Mouse (Mus musculus): ENCODE results near the gene Myo15.
"Not testable (repeated sequence)": the region's sequence is repeated elsewhere in the genome, so short reads cannot be mapped to it uniquely, and the experiment has no call there.

The Myo15 gene

DNA sequence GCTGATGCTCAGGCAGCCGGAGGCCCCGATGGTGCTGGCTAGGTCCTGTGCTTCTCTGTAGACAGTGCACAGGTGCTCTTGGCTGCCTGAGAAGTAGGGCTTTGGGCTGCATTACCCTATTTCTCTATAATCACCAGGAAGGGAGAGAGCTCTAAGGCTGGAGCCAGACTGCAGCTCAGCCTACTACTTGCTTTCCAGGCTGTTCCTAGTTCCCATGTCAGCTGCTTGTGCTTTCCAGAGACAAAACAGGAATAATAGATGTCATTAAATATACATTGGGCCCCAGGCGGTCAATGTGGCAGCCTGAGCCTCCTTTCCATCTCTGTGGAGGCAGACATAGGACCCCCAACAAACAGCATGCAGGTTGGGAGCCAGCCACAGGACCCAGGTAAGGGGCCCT lies at the start of gene Myo15:
Gene Myo15 (plus strand): TSS at position 301 of the 400 bp plus-strand sequence.
- DNase-seq, result no peak

DNA sequence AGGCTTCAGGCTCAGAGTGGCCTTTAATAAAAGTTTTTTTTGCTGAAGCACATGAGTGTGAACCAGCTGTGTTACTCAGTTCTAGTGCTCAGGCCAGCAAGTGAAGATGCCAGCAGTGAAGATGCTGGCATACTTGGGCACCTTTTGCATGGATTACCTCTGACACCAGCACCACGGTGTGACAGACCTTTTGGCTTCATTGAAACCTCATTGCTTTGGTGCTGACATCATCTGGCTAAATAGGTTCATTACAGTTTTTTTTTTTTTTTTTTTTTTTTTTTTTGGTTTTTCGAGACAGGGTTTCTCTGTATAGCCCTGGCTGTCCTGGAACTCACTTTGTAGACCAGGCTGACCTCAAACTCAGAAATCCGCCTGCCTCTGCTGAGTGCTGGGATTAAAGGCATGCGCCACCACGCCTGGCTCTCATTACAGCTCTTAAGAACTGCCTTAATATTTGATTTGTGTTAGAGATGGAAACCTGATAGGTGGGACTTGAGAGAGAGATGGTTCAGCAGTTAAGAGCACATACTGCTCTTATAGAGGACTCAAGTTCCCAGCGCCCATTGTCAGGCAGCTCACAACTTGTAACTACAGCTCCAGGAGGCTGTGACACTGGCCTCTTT lies 47.0 kb upstream of the Myo15 start:
- no peak for DNase-seq

DNA sequence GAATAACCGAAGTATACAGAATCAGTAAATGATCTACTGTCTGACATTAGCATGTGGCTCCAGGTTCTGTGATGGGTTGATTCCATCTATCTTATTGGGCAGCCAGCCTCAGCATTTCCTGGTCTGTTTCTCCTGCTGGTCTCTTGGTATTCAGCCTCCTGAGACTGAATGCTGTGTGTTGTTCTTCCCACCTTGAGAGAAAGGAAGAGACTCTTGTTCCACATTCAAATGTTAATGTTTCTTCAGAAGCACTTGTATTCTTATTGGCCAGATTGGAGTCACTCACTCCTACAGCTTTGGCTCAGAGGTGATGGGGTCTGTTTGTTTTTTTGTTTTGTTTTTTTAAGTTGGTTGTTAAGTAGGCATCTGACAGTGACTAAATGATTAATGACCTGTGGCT lies 46.1 kb upstream of the Myo15 start:
- DNase-seq, result no peak

DNA sequence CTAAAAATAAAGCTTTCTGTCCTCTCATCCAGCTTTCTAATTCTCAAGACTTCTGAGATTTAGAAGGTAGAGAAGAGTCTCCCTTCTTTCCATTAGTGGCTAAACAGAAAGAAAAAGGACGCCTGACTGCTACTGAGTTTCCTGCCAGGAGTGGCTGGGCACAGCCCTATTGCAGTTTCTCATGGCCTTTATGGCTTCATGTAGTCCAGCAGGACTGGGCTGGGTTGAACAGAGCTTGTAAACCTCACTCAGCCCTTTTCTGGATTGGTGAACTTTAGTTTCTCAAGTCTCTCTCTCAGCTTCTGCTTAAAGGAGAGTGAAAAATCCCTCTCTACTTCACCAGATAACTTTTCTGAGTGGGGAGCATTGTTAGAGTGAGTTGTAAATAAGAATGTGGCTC lies 42.7 kb upstream of the Myo15 start:
- DNase-seq, result no peak

DNA sequence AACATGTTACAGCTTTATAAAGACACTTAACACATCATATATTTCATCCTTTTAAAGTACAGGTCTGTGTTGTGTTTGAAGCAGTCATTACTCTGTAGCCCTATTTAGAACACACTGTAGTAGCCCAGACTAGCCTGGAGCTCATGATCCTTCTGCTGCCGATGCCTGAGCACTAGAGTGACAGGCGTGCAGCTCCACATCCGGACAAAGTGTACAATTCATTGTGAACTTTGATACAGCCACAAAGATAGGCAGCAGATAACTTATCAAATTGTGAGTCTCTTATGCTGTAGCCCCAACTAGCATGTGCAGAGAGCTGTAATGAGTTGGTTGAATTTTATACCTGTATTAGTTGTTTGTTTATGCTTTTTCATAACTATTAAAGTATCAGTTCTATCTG lies 41.5 kb upstream of the Myo15 start:
- no peak for DNase-seq

DNA sequence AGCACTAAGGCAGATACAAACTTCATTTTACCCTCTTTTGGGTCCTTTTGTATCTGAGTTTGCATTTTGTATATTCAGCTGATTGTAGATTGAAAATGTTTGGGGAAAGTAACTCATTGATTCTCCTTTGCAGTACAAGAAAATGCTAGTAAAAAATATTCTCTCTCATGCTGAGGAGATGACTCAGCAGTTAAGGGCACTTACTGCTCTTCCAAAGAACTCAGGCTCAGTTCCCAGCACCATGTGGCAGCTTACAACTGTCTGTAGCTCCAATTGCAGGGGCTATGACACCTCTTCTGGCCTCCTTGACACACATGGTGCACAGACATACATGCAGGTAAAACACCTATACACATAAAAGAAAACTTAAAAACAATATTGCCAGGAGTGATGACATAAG lies 35.6 kb upstream of the Myo15 start:
- no peak for DNase-seq

DNA sequence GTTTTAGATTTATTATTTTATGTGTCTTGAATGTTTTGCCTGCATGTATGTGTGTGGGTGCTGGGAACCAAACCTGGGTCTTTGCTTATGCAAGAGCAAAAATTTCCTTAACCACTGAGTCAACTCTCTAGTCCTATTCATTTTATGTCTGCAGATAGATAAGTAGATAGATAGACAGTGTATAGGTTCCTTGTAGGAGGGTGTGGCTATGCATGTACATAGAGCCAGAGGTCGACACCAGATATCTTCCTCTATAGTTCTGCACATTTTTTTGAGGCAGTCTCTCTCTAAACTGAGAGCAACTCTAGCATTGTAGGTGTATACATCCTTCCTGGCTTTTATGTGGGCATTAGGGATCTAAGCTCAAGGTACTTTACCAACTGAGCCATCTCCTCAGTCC lies 34.0 kb upstream of the Myo15 start:
- no peak for DNase-seq

DNA sequence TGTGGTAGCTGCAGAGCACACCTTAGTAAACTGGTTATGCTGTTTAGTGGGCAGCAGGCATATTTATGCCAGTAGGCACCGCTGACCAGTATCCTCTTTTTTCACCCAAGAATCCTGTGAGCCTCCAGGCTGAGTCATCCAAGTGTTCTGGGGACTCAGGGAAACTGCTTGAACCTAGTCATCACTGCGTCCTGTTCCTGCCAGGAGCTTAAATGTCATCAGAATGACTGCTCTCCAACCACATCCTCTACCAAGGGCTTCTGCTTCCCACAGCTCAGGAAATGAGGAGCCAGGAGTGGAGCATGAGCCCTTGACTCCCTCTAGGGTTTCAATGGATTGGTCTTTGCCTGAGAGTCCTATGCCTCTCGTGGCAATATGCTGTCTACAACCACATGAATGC lies 32.5 kb upstream of the Myo15 start:
- no peak for DNase-seq

DNA sequence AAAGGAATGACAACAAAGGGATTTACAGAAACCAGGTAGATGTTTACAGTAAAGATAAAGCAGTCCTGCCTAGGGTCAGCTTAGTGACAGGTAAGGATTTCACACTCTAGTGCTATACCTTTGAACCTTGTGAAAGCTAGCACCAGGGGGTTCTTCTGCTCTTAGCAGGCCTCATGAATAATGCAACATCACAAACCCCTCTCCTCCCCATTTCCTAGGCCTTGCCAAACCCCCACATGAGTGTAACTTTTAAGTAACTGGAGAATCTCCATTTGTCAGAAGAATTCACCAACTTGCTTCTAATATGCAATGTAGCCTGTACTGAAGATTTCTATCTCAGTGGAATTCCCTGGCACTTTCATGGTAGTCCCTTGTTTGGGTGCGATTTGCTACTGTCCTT lies 29.5 kb upstream of the Myo15 start:
- not testable (repeated sequence) for DNase-seq

DNA sequence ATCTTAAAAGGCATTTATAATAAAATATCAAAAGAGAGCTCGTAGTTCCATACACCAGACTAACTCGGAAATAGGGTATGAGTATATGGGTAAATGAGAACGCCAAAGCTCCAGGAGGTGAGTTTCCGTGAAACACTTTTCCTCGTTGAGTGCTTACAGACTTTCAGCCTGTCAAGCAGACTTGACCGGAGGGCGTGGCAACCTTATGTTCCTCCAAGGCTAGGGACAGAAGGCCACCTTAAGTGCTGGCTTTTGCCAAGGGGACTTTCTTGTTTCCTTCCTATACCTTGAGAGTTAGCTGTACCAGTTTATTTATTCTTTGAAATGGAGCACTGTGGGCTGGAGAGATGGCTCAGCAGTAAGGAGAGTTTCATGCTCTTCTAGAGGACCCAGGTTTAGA lies 29.0 kb upstream of the Myo15 start:
- no peak for DNase-seq

DNA sequence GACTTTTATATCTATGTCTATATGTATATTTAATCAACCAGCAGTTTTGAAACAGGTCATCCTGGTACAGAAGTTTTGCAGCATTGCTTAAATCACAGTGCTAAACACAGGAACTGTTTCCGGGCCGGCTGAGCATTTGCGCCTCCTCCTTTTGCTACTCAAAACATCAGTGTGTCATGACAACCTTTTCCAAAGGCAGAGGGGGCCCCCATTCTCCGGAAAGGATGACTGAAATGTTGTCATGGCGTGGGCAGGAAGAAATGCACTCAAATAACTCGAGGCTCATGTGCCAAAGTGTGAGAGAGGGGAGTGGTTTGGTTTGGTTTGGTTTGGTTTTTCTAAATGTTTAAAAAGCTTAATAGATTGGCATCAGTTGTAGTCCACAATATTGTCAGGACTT lies 26.2 kb upstream of the Myo15 start:
- no peak for DNase-seq

DNA sequence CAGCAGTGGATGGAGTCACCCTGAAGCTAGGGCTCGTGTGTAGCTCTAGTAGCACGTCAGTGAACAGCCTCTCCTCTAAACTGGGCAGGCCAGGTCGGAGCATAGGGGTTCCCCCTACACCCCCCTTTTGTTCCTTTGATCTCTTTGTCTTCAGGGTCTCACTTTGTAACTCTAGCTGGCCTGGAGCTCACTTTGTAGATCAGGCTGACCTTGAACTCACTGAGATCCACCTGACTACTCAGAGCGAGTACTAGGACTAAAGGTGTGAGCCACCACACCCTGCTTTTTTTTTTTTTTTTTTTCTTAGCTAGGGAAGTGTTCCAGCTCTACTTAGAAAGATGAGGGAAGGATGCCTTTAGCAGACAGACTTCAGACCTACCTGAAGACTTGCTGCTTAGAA lies 25.1 kb upstream of the Myo15 start:
- no peak for DNase-seq

DNA sequence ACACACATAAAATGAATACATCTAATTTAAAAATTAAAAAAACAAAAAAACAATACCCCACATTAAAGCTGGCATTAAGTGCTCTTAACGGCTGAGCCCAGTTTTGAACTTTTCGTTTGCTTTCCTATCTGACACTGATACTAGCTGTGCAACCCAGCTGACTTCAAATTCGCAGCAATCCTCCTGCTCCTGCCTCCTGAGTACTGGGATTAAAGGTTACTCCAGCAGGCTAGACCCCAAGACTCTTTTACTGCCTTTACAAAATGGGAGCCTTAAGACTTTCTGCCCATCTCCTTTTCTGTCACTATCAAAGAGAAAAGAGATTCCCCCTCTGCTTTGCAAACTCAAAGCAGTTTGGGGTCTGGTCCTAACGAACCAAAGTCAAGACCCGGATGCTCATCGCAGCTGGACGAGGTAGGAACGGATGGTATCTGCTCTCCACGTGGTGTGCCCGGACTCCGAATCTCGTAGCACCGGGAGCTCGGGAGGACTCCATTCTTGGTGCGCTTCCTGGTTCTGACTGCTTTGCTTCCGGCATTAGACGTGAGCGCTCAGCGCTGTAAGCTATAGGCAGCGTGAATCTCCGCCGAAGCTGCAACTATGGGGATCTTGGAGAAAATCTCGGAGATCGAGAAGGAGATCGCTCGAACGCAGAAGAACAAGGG lies 14.9 kb upstream of the Myo15 start, which contains the start of gene Drg2:
Gene Drg2 (plus strand): TSS at position 512 of the 665 bp plus-strand sequence.
- peak; percentile 89 for DNase-seq

DNA sequence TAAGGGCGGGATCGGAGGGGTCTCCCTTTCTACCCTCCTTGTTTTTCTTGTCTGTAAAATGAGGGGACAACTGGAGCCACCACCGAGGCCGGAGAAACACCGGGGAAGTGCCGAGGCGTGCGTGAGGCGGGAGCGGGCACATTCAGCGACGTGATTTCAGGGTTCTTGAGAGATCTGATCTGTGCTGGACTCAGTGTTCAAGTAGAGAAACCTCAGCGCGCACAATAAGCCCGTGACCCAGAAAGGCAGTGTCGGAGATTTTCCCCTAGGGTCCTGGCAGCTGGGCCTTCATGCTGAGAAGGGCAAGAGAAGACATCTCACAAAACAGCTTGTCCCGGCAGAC lies 14.4 kb upstream of the Myo15 start:
- no peak for DNase-seq

DNA sequence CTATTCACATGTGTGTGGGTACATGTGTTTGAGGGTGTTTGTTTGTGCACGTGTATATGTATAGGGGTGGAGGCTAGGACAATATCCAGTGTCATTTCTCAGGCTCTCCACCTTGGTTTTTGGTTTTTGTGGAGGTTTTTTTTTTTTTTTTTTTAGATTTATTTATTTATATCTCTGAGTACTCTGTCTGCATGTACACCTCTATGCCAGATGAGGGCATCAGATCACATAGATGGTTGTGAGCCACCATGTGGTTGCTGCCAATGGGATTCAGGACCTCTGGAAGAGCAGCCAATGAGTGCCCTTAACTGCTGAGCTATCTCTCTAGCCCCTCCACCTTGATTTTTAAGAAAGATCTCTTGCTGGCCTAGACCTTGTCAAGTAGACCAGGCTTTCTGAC lies 11.2 kb upstream of the Myo15 start:
- no peak for DNase-seq

DNA sequence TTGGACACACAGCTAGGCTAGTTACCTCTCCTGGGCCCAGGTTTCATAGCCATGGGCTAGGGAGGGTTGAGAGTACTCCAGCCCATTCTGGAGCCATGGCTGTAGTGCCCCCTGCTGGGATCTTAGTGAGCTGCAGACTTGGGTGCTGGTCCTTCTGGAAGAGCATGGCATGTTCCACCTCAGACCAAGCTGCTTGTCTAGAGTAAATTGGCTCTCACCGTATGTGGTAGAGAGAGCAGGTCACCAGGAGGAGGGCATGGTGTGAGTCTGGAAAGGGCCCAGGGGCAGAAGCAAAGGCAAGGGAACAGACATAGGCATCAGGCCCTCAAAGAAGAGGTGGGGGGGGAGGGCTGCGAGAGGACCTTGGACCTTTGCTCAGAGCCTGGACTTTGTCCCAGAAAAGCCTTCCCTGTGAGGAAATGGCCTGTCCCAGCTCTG lies 3.2 kb upstream of the Myo15 start:
- peak; percentile 56 for DNase-seq

DNA sequence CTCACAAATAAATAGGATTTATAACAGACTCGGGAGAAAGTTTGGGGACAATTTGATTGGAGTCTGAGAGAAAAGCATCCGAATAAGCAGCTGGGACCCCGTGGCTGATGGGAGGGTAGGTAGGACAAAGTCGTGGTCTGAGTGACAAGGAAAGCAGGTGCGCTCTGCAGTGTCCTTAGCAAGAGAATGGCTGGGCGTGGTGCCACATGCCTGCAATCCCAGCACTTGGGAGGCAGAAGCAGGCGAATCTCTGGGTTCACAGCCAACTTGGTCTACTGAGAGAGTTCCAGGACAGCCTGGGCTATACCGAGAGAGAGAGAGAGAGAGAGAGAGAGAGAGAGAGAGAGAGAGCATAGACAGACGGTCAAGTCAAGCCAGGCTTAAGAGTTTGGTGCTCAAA lies 1.6 kb downstream of the Myo15 start:
- DNase-seq, result no peak

DNA sequence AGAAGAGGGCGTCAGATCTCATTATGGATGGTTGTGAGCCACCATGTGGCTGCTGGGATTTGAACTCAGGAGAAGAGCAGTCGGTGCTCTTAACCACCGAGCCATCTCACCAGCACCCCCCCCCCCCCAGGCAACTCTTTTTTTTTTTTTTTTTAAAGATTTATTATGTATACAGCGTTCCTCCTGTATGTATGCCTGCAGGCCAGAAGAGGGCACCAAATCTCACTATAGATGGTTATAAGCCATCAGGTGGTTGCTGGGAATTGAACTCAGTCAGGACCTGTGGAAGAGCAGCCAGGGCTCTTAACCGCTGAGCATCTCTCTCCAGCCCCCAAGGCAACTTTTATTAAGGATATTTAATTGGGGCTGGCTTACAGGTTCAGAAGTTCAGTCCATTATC lies 5.4 kb downstream of the Myo15 start:
- no peak for DNase-seq

DNA sequence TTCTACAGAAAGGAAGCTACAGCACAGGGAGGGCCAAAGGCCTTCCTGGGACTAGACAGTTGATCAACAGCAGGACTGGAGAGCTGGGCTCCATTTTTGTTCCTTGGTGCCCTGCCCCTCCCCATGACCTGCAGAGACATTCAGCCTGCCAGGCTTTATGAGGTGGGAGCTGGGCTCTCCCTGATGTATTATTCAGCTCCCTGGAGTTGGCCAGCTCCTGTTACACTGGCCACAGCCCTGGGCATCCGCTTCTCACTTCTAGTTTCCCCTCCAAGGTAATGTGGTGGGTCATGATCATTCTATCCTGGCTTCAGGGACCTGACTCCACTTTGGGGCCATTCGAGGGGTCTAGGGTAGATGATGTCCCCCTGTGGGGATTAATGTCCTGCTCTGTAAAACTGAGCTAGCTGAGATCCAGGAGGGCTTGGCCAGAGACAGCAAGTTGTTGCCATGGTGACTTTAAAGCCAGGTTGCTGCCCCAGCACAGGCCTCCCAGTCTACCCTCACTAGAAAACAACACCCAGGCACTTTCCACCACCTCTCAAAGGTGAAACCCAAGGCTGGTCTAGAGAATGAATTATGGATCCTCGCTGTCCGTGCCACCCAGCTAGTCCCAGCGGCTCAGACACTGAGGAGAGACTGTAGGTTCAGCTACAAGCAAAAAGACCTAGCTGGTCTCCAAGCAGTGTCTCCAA lies 6.7 kb downstream of the Myo15 start:
- DNase-seq, result no peak

DNA sequence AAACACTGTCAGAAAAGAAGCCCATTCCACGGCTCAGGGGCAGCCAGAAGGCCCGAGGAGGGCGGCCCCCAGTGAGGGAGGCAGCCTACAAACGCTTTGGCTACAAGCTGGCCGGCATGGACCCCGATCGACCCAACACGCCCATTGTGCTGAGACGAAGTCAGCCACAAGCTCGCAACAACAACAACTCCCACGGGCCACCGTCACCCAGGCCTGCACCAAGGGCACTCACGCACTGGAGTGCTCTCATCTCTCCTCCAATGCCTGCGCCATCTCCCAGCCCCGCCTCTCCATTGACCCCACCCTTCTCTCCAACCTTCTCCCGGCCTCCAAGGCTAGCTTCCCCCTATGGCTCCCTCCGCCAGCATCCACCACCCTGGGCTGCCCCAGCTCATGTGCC lies 9.0 kb downstream of the Myo15 start:
- DNase-seq, result no peak

DNA sequence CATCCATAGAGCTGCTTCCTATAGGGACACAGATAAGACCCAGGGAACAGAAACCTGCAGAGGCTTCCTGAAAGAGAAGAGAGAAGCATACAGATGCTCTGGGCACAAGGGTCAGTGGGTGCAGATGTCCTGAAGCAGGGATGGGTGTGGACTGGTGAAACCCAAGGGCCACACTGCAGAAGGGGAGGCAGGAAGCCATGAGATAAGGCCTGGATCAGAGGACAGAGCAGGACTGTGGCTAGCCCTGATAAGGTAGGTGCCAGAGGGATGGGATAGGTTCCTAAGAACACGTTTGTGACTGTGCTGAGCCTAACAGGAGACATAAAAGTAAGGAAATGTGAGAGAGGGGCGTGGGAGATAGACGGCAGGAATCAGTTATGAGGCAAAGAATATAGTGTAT lies 17.1 kb downstream of the Myo15 start:
- no peak for DNase-seq

DNA sequence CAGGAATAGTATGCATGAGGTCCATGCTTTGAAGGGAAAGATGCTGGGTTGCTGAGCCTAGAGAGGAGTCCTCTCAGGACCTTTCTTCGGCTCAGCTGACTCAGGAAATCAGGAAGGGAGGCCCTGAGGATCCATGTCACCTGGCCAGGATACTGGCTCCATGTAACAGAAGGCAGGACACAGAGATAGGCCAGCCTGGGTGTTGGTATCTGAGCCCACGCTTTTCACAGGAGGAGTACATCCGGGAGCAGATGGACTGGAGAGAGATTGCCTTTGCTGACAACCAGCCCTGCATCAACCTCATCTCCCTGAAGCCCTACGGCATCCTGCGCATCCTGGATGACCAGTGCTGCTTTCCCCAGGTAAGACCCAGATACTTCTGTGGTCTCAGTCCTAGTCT lies 23.6 kb downstream of the Myo15 start:
- DNase-seq, result no peak

DNA sequence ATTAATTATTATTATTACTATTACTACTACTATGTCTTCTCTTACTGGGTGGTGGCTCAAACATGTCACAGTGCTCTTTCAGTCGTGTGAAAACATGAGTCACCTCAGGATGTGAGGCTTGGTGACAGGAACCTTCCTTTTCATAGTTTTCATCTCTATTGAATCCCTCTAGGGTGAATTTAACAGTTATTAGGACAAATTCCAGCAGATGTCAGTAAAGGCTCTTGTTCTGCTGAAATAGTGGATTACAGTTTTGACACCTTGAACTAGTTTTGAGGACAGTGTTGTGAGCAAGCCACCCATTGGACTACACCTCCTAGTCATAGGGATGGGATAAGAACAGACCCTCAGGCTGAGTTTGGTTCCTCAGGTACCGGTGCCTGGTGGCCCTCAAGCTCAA lies 26.6 kb downstream of the Myo15 start:
- DNase-seq, result no peak

DNA sequence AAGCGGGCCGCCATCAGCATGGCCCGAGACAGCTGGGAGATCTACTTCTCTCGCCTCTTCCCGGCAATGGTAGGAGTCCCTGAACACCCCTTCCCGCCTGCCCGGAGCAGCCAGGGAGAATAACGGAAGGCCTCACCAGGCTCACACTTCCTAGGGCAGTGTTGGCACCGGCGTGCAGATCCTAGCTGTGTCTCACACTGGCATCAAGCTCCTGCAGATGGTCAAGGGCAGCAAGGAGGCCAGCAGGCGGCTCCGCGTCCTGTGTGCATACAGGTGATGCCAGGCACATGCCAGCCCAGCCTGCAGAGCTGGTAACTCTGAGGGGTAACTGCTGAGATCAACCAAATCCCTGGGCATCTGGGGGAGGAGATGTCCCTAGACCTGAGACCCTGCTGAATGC lies 38.1 kb downstream of the Myo15 start:
- DNase-seq, result peak; percentile 41

DNA sequence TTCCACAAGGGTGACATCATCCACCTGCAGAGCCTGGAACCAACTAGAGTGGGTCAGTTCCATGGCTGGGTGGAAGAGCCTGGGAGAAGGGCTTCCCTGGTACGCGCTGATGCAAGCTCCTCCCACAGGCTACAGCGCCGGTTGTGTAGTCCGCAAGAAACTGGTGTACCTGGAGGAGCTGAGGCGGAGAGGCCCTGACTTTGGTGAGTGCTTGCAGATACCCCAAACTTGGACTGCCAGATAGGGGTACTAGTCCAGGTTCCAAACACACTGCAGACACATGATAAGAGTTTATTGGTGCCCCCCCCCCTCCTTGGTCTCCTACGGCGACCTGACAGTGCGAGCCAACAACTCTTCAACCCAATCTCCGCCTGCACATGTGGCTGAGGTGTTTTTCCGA lies 39.8 kb downstream of the Myo15 start:
- DNase-seq, result no peak

Measured in cerebellum, adult 8-10 months (tissue).